Mouse (Mus musculus): ENCODE results near the gene Tfcp2l1.

Gene Tfcp2l1

DNA sequence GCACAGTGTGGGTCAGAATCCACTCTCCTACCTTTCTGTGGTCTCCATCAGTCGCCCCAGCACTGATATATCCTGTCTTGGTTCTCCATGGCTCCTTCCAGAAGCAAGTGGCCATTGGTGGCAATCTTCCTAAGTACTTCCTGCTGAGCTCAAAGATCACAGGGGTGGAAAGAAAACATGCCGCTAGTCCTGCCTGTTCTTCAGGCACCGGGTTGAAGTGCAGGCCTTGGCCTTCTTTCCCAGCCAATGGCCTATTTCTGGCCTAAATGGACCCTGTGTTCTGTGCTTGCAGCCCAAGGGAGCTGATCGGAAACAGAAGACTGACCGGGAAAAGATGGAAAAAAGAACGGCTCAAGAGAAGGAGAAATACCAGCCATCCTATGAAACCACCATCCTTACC lies 31.0 kb downstream of the Tfcp2l1 start:
- no peak for DNase-seq

DNA sequence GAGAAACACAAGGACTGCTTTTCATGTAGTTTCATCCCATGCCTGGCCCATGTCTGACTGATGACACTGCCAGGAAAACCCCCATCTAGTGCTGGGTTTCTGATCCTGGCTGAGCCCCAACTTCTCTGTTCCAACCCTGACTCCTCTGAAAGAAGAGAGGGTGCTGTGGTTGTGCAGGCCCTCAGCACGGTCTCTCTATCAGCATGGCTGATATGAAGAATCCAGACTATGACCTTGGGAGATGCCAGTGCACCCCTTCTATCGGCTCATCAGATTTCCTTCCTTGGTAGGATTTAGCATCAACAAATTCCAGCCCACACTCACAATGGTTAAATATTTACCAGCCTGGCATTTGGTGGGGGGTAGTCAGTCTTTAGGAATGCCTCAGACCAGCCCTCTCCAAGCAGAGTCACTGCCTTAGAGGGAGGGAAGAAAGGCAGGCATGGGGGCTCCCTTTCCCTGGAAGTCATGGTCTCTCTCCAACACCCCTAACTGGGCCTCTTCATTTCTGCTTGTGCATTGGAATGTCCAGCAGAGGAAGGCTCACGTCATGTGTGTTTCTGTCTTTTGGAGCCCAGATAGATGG lies 33.2 kb downstream of the Tfcp2l1 start:
- DNase-seq = no peak

DNA sequence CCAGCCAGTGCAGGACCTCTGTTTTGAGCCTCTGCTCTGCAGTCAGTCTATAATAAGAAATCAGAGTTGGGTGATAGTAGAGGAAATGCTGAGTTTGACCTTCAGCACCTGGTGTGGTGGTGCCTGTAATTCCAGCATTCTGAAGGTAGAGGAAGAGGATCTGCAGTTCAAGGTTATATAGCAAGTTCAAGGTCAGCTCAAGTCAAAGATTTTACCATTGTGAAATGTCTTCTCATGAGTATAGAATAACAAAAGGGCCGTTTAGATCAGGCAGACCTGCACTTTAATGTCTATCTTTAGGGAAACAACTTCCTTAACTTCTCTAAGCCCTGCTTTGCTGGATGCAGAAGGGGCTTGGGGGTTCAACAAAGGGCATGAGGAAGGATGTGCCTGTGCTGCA lies 35.3 kb downstream of the Tfcp2l1 start:
- DNase-seq = no peak

DNA sequence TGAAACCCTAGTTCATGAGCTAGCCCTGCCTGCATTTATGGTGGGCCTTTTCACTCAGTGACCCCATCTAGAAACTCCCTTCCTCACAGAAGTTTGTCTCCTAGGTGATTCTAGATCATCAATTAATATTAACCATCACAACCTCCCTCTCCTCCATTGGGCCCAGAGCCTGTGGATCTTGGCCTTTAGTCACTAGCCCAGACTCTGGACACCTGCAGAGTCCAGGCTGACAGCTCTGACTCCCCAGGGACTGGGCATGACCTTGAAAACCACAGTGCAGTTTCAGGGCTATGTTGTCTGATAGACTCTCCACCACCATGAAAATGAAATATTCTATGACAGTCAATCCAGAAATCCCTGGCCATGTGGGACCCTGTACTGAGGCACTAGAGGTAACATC lies 39.8 kb downstream of the Tfcp2l1 start:
- no peak for DNase-seq

DNA sequence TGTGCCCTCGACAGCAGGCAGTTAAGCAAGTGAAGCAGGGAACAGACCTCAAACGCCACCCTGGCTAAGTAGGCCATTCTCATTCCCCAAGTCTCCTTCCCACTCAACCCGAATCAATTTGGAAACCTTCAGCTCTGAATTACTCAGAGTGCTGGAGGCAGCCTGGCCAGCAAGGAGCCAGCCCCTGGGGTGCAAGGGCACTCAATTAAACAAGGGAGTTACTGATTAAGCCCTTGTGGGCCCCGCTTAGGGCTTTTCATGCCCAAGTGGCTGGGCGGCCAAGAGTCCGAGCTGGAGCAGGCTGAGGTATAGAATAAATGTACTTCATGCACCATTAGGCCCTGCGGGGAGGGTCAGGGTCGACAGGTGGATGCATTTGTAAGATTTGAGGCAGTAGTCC lies 44.5 kb downstream of the Tfcp2l1 start:
- peak; percentile 12 to 16 for DNase-seq

DNA sequence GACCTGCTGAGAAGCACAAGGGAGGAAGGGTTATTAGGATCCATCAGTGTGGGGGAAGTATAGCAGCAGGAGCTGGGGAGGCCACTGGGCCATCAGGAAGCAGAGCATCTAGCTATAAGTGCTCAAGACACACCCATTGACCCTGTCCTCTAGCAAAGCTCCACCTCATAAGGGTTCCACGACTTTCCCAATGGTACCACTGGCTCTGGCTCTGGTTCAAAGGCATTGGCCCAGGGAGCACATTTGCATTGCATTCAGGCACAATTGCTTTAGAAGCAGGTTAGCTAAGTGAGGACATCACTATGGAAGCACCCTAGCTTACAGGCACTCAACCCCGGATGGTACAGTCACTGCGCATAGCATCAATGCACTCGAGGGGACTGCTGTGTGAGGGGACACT lies 46.4 kb downstream of the Tfcp2l1 start:
- no peak for DNase-seq

- DNase-seq = no peak
These were observed 54.2 kb downstream of the Tfcp2l1 start for GRCm38 (mm10) chr1:118681980-118682379.

DNA sequence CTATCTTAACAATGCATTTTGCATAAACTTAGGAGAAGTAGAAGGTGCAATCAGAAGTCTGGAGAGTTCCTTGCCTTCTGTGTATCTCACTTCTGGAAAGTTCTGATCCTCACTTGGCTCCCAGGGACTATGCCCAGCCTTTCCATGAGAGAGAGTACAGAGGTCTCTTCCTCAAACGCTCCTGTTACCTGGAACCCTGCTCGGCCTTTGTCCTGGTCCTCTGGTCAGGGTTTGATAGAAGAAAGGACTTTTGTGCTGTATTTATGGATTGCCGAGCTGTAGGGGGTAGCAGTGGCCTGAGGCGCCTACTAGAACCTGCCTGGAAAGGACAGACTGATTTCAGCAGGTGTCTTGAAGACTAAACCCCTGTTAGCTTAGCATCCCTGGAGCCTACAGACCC lies 55.9 kb downstream of the Tfcp2l1 start:
- DNase-seq = no peak

- DNase-seq = no peak
These were observed 60.0 kb downstream of the Tfcp2l1 start for GRCm38 (mm10) chr1:118687726-118688125.

DNA sequence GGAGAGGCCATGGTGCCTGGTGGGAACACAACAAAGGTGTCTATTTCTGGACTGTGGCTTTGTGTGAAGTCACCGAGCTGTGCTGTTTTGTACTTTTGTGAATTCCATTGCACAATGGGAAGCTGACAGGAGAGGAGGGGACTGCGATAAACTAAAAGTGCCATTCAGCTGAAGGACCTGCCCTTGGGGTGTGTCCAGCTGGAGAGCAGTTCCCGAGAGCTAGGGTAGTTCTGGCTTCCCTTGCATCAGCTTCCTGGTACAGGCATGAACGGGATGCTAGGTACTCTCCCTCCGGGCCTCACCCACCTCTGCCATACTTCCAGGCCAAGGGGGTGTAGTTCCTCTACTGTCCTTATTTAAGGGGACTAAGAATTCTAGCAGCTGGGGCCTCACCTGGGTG lies 62.1 kb downstream of the Tfcp2l1 start:
- no peak for DNase-seq

DNA sequence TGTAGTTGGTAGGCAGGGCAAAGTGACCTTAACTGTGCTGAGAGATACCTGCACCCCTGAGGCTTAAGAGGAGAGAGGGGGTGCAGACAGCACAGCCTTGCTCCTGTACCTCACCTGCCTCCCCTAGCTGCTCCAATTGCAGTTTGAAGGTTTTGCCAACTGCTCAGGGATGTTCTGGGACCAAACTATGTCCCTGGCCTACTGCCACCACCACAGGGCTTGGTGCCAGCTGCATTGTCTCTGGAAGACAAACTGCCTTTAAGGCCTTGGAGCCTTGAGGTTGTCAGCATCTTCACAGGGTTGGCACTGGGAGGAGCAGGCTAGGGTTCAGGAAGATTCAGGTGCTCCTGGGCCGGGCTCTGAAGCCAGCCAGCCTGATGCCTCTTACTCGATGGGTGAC lies 66.7 kb downstream of the Tfcp2l1 start:
- peak; percentile 76 for DNase-seq

DNA sequence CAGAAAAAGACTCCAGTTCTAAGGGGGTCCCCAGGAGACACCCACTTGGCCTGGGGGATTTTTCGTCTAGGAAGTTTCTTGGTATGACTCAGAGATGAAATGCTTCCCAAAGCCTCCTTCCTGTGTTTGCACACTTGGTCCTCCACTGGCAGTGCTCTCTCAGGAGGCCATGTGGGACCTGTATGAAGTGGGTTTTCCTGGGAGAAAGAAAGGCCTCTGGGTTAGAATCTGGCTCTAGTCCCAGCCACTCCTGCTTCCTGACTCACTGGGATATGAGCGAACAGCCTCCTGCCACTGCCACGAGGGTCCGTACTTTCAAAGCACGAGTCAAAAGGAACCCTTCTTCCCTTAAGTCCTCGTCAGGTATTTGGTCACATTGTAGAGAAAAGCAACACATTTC lies 70.2 kb downstream of the Tfcp2l1 start:
- no peak for DNase-seq

DNA sequence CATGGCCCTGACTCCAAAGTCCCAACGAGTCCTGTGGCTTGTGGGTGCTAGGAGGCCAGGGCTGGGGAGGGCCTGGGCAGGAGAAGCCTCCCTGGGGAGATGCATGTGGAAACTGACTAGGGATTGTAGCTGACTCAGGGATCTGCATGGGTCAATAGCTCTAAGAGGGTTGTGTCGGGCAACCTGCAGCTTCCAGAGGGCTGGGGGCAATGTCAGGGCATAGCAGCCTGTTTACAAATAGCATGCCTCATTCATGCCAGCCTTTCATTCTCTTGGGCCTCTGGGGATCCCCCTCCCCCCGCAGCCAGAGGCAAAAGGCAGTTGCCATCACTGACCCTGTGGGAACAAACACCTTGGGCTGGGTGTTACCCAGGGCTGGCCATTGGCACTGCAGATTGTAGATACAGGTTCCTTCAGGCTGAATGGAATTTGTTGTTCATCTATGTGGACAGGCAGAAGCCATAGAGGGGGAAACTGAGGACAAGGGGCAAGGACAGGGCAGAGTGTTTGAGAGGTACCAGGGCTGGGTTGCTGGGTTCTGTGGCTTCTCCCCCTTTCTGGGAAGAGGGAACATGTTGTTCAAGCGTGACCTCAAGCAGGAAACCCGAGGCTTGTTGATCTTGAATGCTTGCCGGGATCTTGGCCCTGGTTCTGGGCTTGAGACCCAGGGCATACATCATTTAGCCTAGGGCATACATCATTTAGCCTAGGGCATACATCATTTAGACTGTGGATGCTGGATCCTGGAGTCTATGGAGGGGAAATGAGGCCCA lies 71.6 kb downstream of the Tfcp2l1 start:
- DNase-seq = no peak

DNA sequence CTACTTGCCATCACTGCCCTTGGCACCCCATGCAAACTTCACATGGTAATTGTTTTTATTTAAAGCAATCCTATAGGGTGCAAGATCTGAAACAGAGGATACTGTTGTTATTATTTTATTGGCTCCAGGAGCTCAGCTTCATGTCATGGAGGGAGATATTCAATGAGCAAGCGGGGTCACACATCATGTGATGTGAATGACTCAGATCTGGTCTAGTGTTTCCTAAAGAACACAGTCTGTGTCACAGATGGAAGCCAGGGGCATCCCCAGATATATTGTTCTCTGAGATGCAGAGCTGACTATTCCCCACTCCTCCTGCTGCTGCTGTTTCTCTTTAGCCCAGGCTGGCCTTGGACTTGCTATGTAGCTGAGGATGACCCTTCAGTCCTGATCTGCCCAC lies 72.2 kb downstream of the Tfcp2l1 start:
- no peak for DNase-seq

DNA sequence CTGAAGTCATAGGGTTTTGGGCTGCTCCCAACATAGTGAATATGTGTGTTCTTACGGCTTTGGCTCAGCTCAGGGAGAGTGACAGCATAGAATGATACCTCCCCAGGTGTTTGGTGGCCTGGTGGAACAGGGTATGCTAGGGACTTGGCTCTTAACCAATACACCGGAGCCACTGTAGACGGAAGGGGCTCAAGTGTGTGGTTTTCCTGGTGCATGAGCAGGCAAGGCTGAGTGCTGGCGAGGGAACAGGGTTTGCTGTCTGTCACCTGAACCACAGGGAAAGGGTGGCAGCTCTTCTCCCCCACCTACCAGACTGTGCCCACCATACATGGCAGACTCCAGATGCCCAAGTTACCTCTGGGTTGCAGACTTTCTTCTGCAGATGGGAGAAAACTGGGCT lies 83.9 kb downstream of the Tfcp2l1 start:
- no peak for DNase-seq

DNA sequence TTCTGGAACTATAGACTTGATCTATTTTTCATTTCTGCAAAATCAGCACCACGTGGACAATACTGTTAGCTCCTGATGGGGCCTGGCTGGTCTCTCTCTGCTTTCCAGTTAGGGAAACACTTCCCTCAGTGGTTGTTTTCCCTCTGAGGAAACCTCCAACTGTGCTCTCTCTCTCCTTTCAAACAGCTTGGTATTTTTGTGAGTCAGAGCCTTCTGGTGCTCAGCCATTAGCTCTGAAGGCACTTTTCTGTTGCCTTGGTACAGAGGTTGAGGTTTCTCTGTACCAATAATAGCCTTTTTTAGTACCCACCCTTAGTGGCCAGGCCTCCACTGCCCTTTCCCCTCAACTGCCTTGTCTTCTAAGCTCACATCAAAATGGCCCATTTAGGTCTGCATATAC lies 88.5 kb downstream of the Tfcp2l1 start:
- DNase-seq = no peak

DNA sequence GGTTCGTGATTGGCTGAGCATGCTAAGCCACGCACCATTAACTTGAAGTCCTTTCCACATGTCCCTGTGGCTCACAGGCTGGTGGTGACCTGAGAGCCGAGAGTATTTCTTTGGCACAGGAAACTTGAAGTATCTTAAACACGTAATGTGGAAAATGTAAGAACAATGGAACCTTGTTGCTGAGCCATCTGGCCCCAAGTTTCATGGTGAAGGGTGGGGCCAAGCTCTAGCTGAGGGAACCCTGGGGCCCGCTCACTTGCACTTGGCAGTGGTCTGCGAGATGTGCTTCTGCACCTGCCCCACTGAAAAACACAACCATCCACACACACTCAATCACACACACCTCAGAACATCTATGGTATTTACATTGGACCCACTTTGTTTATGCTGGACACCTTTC lies 90.3 kb downstream of the Tfcp2l1 start:
- DNase-seq = no peak

- DNase-seq = no peak
These were observed 92.0 kb downstream of the Tfcp2l1 start for GRCm38 (mm10) chr1:118719699-118720098.

GRCm38 (mm10) chr1:118720474-118721095 lies 92.8 kb downstream of the Tfcp2l1 start:
- no peak for DNase-seq

- peak in 1 of 2 experiments; percentile 8 for DNase-seq
These were observed 99.3 kb downstream of the Tfcp2l1 start for GRCm38 (mm10) chr1:118727075-118727474.

DNA sequence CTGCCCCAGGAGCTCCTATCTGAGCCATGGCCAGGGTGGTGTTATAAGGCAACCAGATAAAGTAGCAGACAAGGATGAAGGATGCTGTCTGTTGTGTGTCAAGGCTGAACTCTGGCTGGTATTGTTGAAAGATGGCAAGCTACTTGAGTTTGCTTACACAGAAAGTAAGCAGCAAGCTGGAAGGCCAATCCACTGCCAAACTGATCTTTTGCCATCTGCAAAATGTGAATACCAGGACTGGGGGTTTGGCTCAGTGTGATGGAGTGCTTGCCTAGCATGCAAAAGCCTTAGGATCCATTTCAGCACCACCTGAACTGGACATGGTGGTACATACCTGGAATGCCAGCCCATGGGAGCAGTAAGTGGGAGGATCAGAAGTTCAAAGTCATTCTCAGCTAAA lies 101.1 kb downstream of the Tfcp2l1 start:
- DNase-seq = no peak

Data from cerebellum, postnatal 10 days (tissue).